Mouse (Mus musculus) ES-E14 (cell line): Measurements from ENCODE around the gene Fndc3b.

ENCODE experiments used
- CHD2 ChIP-seq: IDR thresholded peaks from 2 replicates; pipeline ENCODE4 v1.6.1; 2014; ENCODE audit warnings: mild to moderate bottlenecking, low read depth, low read length, inconsistent platforms
- HCFC1 ChIP-seq: IDR thresholded peaks from 2 replicates; pipeline ENCODE4 v1.6.1; 2012; ENCODE audit warnings: low read length, inconsistent platforms, borderline replicate concordance; ENCODE audit not compliant: insufficient read depth
- ZNF384 ChIP-seq: IDR thresholded peaks from 2 replicates; pipeline ENCODE4 v1.6.1; 2012; ENCODE audit warnings: low read depth, low read length, inconsistent platforms

GRCm38 (mm10) chr3:27458416-27458815, 252.7 kb downstream of the Fndc3b start:
- TF ChIP-seq CHD2 (no peak), ZNF384 (no peak), HCFC1 (no peak)
